Mouse (Mus musculus) c-Kit-positive CD71-negative TER-119-negative erythroid progenitor cells, embryonic 14.5 days (primary cell): Measurements from ENCODE around the gene Cuedc1.

ENCODE experiments used
- DNase-seq: peaks from one replicate; pipeline ENCODE4 v3.0.0-alpha.2; 2013; ENCODE audit warnings: low read depth

Gene Cuedc1

DNA sequence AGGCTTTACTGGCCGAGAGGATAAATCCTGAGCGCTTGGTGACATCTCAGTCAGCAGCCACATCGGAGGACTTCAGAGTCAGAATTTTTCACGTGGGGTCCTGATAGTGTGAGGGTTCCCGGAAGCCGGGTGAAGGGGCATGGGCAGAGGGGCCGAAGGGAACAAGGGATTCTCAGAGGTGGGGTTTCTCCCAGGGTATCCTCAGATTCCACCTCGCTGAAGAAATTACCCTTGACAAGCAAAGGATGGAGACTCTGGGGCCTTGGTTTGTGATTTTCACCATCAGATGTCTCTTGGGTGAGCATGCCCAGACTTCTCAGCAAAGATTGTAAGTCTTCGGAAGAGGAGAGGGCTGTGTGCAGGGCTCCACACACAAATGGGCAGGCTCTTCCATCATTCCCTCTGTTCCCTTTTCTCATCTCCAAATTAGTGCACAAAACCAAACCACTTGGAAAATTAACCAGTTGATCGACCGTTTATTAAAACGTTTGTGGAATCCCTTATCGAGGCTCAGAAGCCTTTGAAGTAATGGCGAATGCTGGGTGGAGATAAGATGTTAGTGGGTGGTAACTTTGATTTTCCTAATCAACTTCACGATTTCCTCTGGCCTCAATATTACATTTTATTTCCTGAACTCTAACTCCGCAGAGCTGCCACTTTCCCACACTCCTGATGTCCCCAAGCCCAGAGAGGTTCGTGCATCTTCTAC lies at the start of gene Cuedc1:
TSS of gene Cuedc1 (plus strand) at position 38 of the 709 bp plus-strand sequence.
- no peak for DNase-seq

DNA sequence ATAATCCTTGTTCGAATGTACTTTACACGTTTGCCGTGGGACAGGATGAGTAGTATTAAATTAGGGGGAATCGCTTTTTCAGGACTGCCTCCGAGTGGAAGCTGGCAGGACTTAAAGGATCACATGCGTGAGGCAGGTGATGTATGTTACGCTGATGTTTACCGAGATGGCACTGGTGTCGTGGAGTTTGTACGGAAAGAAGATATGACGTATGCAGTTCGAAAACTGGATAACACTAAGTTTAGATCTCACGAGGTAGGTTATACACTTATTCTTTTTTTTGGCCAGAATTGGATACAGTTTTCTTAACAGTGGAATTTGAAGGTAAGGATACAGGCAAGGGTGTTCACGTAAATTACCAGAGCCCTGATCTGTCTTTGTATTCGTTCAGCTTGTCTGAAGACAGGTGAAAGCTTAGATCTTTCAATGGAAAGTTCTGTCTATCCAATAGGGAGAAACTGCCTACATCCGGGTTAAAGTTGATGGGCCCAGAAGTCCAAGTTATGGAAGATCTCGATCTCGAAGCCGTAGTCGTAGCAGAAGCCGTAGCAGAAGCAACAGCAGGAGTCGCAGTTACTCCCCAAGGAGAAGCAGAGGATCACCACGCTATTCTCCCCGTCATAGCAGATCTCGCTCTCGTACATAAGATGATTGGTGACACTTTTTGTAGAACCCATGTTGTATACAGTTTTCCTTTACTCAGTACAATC lies 48.7 kb upstream of the Cuedc1 start:
- DNase-seq: no peak

DNA sequence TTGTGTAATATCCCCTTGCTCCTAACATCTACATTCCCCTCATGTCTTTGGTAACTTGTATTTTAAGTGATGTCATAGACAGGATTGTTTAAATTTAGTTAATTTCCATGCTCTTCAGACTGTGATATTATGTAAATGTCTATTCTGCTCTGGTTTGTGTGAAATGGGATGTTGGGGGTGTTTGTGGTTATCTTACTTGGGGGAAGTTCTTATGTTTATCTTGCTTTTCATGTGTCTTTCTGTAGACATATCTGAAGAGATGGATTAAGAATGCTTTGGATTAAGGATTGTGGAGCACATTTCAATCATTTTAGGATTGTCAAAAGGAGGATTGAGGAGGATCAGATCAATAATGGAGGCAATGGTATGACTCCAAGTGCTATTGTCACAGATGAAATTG lies 48.1 kb upstream of the Cuedc1 start:
- DNase-seq: no peak

GRCm38 (mm10) chr11:88052638-88053037 lies 45.2 kb upstream of the Cuedc1 start:
- DNase-seq: no peak

- DNase-seq: no peak
Measured at GRCm38 (mm10) chr11:88053821-88054220, 44.0 kb upstream of the Cuedc1 start.

DNA sequence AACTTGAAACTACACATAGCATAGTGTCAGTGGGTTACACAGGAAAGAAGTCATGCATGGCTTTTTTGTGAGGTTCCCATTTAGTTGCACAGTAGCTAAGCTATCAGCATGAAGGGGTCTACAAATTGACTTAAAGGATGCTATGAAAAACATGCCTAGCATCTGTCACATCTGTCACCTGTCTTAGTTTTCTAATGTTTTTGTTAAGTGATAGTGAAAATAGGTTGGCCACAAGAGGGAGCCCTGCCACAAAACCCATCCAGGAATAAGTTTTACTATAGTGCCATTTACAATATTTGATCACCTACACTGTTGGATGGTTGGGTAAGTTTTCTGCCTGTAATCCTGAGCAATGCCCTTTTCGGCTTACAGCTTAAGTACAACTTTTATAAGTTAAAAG lies 43.3 kb upstream of the Cuedc1 start:
- DNase-seq: no peak

DNA sequence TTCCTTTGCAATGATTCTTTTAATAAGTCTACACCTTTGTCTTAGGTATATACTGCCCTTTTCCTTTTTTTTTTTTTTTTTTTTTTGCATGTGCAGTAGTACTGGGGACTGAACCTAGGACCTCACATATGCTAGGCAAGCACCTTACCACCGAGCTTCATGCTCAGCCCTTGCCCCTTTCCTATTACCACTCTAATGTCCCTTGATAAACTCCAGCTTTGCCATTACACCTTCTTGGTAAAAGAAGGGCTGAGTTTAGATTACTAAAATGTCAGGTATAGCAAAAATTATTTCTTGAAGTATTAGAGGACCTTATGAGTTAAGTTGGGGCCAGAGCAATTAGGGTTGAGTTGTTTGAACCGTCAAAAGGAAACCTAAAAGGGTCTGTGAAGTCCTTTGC lies 42.1 kb upstream of the Cuedc1 start:
- no peak for DNase-seq

DNA sequence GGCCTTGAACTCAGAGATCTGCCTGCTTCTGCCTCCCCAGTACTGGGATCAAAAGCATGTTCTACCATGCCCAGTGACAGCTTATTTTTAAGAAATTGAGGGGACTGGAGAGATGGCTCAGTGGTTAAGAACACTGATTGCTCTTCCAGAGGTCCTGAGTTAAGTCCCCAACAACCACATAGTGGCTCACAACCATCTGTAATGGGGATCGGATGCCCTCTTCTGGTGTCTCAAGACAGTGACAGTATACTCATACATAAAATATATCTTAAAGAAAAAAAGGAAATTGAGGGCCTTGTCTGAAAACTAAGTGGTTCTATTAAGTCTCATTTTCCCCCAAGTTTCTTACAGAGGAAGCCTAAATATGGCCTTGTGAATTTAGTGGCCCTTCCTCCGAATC lies 40.1 kb upstream of the Cuedc1 start:
- DNase-seq: no peak

- no peak for DNase-seq
Measured at GRCm38 (mm10) chr11:88059141-88059540, 38.7 kb upstream of the Cuedc1 start.

DNA sequence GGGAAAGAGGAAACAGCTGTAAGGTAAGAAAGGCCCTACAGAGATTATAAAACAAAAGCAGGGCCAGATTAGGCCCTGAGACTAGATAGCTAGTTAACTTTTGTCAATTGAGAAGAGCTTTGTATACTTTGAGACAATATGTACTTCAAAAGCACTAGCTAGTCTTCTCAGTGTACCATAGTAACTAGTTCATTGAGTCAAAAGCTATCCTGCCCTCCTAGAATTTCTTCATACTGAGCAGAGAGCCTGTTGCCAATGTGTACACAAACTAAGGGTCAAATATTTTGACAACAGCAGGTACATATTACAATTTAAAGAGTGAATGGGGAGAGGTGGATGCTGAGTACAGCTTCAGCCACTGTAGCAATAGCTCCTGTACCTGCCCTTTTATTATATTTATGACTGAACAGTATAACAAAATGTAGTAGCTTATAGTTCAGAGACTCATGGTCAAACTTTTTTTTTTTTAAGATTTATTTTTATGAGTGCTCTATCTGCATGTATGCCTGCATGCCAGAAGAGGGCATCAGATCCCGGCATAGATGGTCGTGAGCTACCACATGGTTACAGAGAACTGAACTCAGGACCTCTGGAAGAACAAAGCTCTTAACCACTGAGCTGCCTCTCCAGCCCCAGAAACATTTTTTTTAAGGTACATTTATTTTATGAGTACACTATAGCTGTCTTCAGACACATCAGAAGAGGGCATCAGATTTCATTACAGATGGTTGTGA lies 35.8 kb upstream of the Cuedc1 start:
- DNase-seq: no peak

DNA sequence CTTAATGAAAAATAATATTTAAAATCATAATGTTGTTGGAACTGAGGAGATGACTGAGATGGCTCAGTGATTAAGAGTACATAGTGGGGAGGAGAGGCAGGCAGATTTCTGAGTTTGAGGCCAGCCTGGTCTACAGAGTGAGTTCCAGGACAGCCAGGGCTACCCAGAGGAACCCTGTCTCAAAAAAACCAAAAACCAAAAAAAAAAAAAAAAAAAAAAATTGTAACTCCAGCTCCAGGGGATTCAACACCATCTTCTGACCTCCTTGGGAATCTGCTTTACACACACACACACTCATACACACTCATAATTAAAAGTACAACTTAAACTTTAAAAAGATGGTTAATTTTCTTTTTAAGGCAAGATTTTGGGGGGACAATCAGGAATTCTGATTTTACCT lies 32.1 kb upstream of the Cuedc1 start:
- DNase-seq: no peak

GRCm38 (mm10) chr11:88067191-88067585 lies 30.7 kb upstream of the Cuedc1 start:
- DNase-seq: no peak

DNA sequence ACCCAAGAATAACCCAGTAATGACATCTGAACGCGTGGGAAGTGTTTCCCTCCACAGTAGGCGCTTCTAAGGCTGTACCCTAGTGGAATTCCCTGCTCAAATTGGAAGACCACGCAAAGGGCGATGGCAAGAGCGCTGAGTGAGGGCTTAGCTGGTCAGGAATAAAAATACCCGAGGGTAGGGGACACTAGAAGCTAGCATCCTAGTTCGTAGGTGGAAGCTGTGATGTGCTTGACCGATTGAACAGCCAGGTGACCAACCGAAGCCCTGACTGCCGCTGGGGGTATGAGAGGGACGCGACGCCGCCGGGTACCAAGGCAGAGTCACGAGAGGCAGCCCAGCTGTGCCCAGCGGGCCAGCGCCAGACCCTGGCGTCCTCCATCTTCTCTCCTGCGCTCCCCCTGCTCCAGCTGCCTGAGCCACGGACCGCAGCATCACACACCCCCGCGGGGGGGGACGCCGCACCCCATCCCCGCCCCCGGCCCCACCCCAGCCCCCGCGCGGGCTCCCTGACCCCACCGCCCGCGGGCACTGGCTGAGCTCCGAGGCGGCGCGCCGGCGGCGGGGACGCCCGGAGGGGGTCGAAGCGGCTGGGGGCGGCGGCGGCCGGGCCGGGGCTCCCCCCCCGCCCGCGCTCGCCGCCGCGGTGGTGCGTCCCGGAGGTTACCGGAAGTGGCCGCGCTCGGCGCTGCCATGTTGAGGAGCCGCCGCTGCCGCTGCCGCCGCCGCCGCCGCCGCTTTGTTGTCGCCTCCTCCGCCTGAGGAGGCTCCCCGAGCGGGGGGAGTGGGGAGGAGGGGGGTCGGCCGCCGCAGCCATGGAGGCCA lies 30.1 kb upstream of the Cuedc1 start, which contains the start of gene Vezf1:
TSS of gene Vezf1 (plus strand) at position 694 of the 825 bp plus-strand sequence.
- no peak for DNase-seq

- DNase-seq: no peak
Measured at GRCm38 (mm10) chr11:88068411-88069245, 29.2 kb upstream of the Cuedc1 start.

GRCm38 (mm10) chr11:88069246-88069570 lies 28.6 kb upstream of the Cuedc1 start:
- DNase-seq: no peak

DNA sequence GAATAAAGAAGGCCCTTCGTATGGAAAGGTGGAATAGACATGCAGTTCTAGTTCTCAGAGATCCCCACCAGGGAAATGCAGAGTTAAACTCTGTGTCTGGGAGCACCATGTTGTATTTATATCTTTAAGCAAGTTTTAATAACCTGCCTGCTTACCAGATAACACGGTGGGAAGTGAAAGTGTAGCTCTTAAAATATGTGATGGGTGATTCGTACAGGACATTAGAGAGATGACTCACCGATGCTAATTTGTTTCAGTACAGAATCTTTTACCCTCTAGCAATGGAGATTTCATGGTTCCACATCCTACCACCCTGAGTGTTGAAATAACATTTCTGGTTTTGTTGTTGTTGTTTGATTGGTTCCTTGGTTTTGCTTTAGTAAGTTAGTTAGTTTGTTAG lies 27.5 kb upstream of the Cuedc1 start:
- DNase-seq: no peak

GRCm38 (mm10) chr11:88071113-88071512 lies 26.7 kb upstream of the Cuedc1 start:
- DNase-seq: no peak

DNA sequence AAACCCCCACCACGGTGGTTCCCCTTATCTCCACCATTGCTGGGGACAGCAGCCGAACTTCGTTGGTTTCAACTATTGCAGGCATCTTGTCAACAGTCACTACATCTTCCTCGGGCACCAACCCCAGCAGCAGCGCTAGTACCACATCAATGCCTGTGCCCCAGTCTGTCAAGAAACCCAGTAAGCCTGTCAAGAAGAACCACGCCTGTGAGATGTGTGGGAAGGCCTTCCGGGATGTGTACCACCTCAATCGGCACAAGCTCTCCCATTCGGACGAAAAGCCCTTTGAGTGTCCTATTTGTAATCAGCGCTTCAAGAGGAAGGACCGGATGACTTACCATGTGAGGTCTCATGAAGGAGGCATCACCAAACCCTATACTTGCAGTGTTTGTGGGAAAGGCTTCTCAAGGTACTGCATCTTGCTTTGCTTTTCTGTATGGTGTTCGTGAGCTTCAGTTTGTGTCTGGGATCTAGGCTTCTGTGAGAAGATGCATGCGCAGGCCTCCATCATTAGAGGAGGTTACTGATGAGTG lies 24.4 kb upstream of the Cuedc1 start:
- DNase-seq: no peak

DNA sequence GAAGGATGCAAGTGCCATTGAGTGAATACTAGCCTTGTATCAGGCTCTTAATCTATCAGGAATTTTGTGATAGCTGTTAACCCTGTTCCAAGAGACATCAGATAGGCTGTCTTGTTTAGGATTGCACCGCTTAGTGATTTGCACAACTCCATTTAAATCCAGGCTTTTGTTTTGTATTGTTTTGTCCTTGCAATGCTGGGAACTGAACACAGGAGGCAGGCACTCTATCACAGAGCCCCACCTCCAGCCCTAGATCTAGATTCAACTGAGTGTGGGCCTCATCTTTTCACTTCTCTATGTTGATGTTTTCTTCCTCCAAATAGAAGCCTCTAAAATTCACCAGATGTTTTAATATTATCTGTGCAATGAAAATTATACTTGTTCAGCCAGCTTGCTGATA lies 22.2 kb upstream of the Cuedc1 start:
- DNase-seq: no peak

- DNase-seq: no peak
Measured at GRCm38 (mm10) chr11:88076394-88076793, 21.5 kb upstream of the Cuedc1 start.

- no peak for DNase-seq
Measured at GRCm38 (mm10) chr11:88083699-88084098, 14.2 kb upstream of the Cuedc1 start.
